Mouse (Mus musculus): ENCODE measurements around the gene Psd. TPM values are rescaled to one million over a fixed set of nuclear protein-coding genes. Genes with fewer than 3 reads are reported as not detected.

Gene Psd
- total RNA-seq, 2 experiments from 2014 or later = 605 to 647 TPM

- intact Hi-C loops (cut with DNase I) = loop anchor here (2.0 kb wide), 3 partner anchors 18 to 112 kb away; no protein-coding TSS in a partner anchor
- peak overlapping the region; percentile 94 for H3K27ac ChIP-seq
- TF ChIP-seq CTCF (IDR thresholded peaks at IDR 0.05) = no peak
- H3K4me3 ChIP-seq = peak overlapping the region; percentile 24; the same call in 1 of the 2 replicates
- DNase-seq (ENCODE audit: extremely low spot score in 1 of 2, low spot score in 2 of 2) = no peak
Measured at GRCm38 (mm10) chr19:46338942-46339286, 12.0 kb upstream of the Psd start.

DNA sequence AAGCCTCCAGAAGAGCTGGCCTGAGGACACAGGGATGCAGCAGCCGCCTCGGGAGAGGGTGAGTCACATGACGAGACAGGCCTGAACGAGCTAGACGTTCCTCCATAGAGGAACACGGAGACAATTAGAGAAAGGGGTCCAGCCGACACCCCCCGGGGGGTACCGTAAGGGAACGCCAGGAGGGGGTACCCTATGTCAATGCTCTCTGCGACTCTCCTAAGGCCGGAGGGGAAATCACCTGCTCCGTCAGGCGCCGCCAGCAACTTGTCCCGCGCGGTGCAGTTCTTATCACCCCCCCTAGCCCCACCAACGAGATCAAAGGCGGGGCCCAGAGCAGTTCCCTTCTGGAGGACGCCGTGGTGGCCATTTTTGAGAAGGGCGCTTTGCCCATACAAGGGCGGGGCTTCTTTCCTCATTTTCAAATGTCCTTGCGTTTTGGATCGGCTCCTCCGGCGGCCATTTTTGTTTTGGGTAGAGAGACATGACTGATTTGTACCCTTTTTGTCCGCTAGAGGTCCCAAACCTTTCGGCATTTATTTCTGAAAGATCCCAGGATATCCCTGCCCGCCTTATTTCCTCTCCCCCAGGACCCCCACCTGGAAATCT, 11.5 kb upstream of the Psd start, which contains the start of gene Cuedc2:
TSS of gene Cuedc2 (minus strand) at position 372 of the 606 bp plus-strand sequence.
- DNase-seq (ENCODE audit: extremely low spot score in 1 of 2, low spot score in 2 of 2) = peak; percentile 97 to 99
- intact Hi-C loops (cut with DNase I) = loop anchor here (2.0 kb wide), 3 partner anchors 18 to 112 kb away; no protein-coding TSS in a partner anchor
- Histone ChIP-seq H3K4me3 (peak within 1 kb of the TSS; percentile 79), H3K27ac (peak within 1 kb of the TSS; percentile 94)
- TF ChIP-seq CTCF (IDR thresholded peaks at IDR 0.05) = peak; percentile 80

- intact Hi-C loops (cut with DNase I) = loop anchor here (2.0 kb wide), 3 partner anchors 19 to 113 kb away; no protein-coding TSS in a partner anchor
- DNase-seq (ENCODE audit: extremely low spot score in 1 of 2, low spot score in 2 of 2) = no peak
- H3K4me3 ChIP-seq = peak overlapping the region; percentile 79
Measured at GRCm38 (mm10) chr19:46337719-46338330, 10.9 kb upstream of the Psd start.

DNA sequence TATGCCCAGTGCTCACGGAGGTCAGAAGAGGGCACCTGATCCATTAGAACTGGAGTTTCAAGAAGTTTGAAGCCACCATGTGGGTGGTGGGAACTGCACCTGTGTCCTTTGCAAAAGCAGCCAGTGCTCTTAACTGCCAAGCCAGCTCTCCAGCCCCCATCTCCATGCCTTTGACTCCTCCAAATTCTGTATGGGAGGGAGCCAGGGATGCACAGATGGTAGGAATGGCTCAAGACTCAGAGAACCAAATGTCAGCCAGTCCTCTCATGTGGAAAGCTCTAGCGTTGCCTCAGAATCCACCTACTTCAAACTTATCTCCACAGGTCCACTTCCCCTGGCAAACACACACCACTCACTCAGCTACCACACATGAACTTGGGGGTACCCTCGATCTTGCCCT, 7.0 kb upstream of the Psd start:
- peak in 1 of 2 experiments; percentile 15 for DNase-seq (ENCODE audit: extremely low spot score in 1 of 2, low spot score in 2 of 2)
- intact Hi-C loops (cut with DNase I) = no loop called here
- no peak for TF ChIP-seq CTCF (IDR thresholded peaks at IDR 0.05)
- no peak overlapping the region for H3K4me3 ChIP-seq
- no peak overlapping the region for H3K27ac ChIP-seq

More at GRCm38 (mm10) chr19:46337719-46338330, 10.9 kb upstream of the Psd start:
- TF ChIP-seq CTCF (IDR thresholded peaks at IDR 0.05) = no peak
- peak overlapping the region; percentile 94 for H3K27ac ChIP-seq

DNA sequence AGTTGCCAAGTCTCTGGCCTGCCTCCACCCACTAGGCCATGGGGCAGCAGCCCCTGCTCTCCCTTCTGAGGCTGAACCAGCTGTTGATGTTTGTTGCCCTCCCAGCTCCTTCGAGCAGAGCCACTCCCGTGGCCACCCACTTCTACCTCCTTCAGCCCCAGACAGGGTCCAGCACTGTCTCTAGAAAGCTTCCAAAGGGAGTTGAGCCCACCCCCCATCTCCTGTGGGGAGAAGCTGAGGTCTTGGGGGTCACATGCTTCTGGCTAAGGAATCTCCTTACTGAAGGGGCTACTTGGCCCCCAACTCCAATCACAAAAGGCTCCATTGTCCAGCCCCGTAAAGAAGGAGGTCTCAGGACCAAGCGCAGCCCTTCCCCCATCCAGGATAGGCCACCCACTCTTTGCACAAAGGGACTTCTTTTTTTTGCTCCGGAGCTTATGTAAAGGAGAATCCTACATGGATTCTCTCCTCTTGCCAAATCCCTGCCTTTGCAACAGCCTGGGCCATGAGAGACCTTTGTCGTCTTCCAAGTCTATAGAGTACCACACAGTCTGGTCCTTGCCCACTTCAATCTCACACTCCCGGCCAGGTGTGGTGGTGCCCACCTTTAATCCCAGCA, 5.9 kb upstream of the Psd start:
- DNase-seq (ENCODE audit: extremely low spot score in 1 of 2, low spot score in 2 of 2) = peak in 1 of 2 experiments; percentile 19
- no peak for TF ChIP-seq CTCF (IDR thresholded peaks at IDR 0.05)
- intact Hi-C loops (cut with DNase I) = no loop called here
- H3K27ac ChIP-seq = peak overlapping the region; percentile 87
- no peak overlapping the region for H3K4me3 ChIP-seq

GRCm38 (mm10) chr19:46331936-46332335, 5.0 kb upstream of the Psd start:
- DNase-seq (ENCODE audit: extremely low spot score in 1 of 2, low spot score in 2 of 2) = peak in 1 of 2 experiments; percentile 9
- TF ChIP-seq CTCF (IDR thresholded peaks at IDR 0.05) = no peak
- Histone ChIP-seq H3K27ac (no peak overlapping the region), H3K4me3 (no peak overlapping the region)
- intact Hi-C loops (cut with DNase I) = no loop called here

DNA sequence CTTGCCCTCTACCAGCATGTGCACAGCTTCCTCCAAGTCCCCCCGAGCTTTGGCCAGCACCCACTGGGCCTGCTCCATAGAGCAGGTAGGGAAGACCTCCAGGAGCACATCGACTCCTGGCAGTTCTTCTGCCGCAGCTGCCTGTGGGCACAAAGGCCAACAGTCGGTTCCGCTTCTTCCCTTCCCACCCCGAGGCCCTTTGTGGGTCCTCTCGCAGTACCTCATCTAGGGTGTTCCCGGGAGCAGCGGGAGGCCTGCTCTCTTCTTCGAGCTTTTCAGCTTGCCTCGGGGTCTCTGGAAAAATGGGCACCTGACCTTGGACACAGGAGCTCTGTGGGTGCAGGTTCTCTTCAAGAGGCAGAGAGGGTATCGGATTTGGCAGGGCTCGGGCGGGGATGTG, 4.4 kb upstream of the Psd start:
- no peak for DNase-seq (ENCODE audit: extremely low spot score in 1 of 2, low spot score in 2 of 2)
- no peak for TF ChIP-seq CTCF (IDR thresholded peaks at IDR 0.05)
- intact Hi-C loops (cut with DNase I) = no loop called here

GRCm38 (mm10) chr19:46330696-46331095, 3.7 kb upstream of the Psd start:
- intact Hi-C loops (cut with DNase I) = loop anchor here (1.0 kb wide), 1 partner anchor 26 kb away; the partner anchor contains the start of gene Nfkb2
- TF ChIP-seq CTCF (IDR thresholded peaks at IDR 0.05) = no peak
- no peak for DNase-seq (ENCODE audit: extremely low spot score in 1 of 2, low spot score in 2 of 2)
- no peak overlapping the region for H3K4me3 ChIP-seq
- H3K27ac ChIP-seq = no peak overlapping the region

More for the DNA sequence above, 4.4 kb upstream of the Psd start:
- no peak overlapping the region for H3K4me3 ChIP-seq
- H3K27ac ChIP-seq = no peak overlapping the region

GRCm38 (mm10) chr19:46329951-46330350, 3.0 kb upstream of the Psd start:
- peak; percentile 86 for TF ChIP-seq CTCF (IDR thresholded peaks at IDR 0.05)
- peak overlapping the region; percentile 26; the same call in 1 of the 2 replicates for H3K4me3 ChIP-seq
- H3K27ac ChIP-seq = peak overlapping the region; percentile 26; the same call in 1 of the 2 replicates
- peak; percentile 78 to 86 for DNase-seq (ENCODE audit: extremely low spot score in 1 of 2, low spot score in 2 of 2)
- intact Hi-C loops (cut with DNase I) = loop anchor here (1.0 to 2.0 kb wide), 2 partner anchors 21 to 26 kb away; partner anchors contain the start of gene Nfkb2

DNA sequence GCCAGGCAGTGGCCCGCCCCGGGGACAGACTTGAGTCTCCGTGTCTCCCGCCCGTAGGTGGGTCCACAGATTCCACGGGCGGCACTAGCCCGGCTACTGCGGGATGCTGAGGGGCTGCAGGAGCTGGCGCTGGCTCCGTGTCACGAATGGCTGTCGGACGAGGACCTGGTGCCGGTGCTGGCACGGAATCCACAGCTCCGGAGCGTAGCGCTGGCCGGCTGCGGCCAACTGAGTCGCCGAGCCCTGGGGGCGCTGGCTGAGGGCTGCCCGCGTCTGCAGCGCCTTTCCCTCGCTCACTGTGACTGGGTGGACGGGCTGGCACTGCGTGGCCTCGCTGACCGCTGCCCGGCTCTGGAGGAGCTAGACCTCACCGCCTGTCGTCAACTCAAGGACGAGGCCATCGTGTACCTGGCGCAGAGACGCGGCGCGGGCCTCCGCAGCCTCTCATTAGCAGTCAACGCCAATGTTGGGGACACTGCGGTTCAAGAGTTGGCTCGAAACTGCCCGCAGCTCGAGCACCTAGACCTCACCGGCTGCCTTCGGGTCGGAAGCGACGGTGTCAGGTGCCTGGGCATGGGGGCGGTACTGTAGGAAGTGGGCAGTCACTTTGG, 2.2 kb upstream of the Psd start:
- Histone ChIP-seq H3K27ac (peak overlapping the region; percentile 87), H3K4me3 (peak overlapping the region; percentile 63)
- intact Hi-C loops (cut with DNase I) = loop anchor here (2.0 kb wide), 1 partner anchor 20 kb away; no protein-coding TSS in a partner anchor
- no peak for TF ChIP-seq CTCF (IDR thresholded peaks at IDR 0.05)
- no peak for DNase-seq (ENCODE audit: extremely low spot score in 1 of 2, low spot score in 2 of 2)
